Mouse (Mus musculus): ENCODE data around the gene Spag16. TPM values are rescaled to one million over a fixed set of nuclear protein-coding genes. Genes with fewer than 3 reads are reported as not detected.

Gene Spag16
- total and polyA plus RNA-seq, 3 experiments, result not detected

GRCm38 (mm10) chr1:70725045-70725444, 898.3 kb downstream of the Spag16 start:
- DNase-seq (ENCODE audit: extremely low read depth), result no peak
- in situ Hi-C loops (cut with MboI; ENCODE audit: low pct_ligation_motif_present, low pct_unique_long_range_greater_than_20kb, low sequenced_read_pairs), result no loop called here
- TF ChIP-seq TCF12 (IDR thresholded peaks at IDR 0.05; ENCODE audit: low read depth, low read length), result no peak
- TF ChIP-seq JUND (conservative IDR thresholded peaks at IDR 0.05; ENCODE audit: low read depth, low read length), result no peak
- no peak for TF ChIP-seq CTCF (conservative IDR thresholded peaks at IDR 0.05 in 1 of 2, IDR thresholded peaks at IDR 0.05 in 1 of 2; ENCODE audit: low read depth in 2 of 2, low read length in 2 of 2)
- no peak for TF ChIP-seq TBP (conservative IDR thresholded peaks at IDR 0.05; ENCODE audit: low read depth, low read length)
- TF ChIP-seq RAD21 (IDR thresholded peaks at IDR 0.05; ENCODE audit: low read depth, low read length), result no peak; the same call in none of the 2 replicates
- no peak for TF ChIP-seq MAX (IDR thresholded peaks at IDR 0.05; ENCODE audit: low read length)
- no peak for TF ChIP-seq POLR2A (IDR thresholded peaks at IDR 0.05; ENCODE audit: low read depth, low read length)
- TF ChIP-seq GABPA (IDR thresholded peaks at IDR 0.05; ENCODE audit: insufficient replicate concordance, low read depth, low read length), result no peak
- TF ChIP-seq ZKSCAN1 (IDR thresholded peaks at IDR 0.05; ENCODE audit: borderline replicate concordance, low read depth, low read length), result no peak
- Histone ChIP-seq H3K4me3 (replicated peaks in 1 of 3; ENCODE audit: low read depth in 2 of 3, low read length in 2 of 3, poor library complexity in 1 of 3) (no peak overlapping the region), H3K4me1 (ENCODE audit: control insufficient read depth in 1 of 2, insufficient read depth in 2 of 2) (no peaks in the 10 kb centered on the region), H3K9ac (ENCODE audit: insufficient read depth, low read depth) (no peak overlapping the region), H3K4me2 (ENCODE audit: insufficient read depth, low read depth, poor library complexity, severe bottlenecking) (no peak overlapping the region), H3K36me3 (replicated peaks in 1 of 2; ENCODE audit: control insufficient read depth in 1 of 2, insufficient read depth in 1 of 2, low read length in 1 of 2) (no peaks in the 10 kb centered on the region), H3K9me3 (replicated peaks; ENCODE audit: low read length) (no peaks in the 10 kb centered on the region), H3K27me3 (replicated peaks) (no peaks in the 10 kb centered on the region), H3K79me2 (replicated peaks; ENCODE audit: control insufficient read depth, extremely low read depth, insufficient read depth, poor library complexity, severe bottlenecking) (no peaks in the 10 kb centered on the region), H3K27ac (ENCODE audit: insufficient read depth, low read depth) (no peak overlapping the region)
- dilution Hi-C loops (cut with MboI; ENCODE audit: extremely low pct_ligation_motif_present, extremely low pct_unique_long_range_greater_than_20kb, low sequenced_read_pairs), result no loop called here

GRCm38 (mm10) chr1:70725655-70726066, 898.9 kb downstream of the Spag16 start, which contains the start of gene Vwc2l:
TSS of gene Vwc2l (plus strand) at chr1:70725715.
- Histone ChIP-seq H3K27ac (ENCODE audit: insufficient read depth, low read depth) (no peak within 1 kb of the TSS), H3K4me2 (ENCODE audit: insufficient read depth, low read depth, poor library complexity, severe bottlenecking) (no peak within 1 kb of the TSS), H3K9ac (ENCODE audit: insufficient read depth, low read depth) (no peak within 1 kb of the TSS), H3K79me2 (replicated peaks; ENCODE audit: control insufficient read depth, extremely low read depth, insufficient read depth, poor library complexity, severe bottlenecking) (no peaks in the 10 kb centered on the region), H3K27me3 (replicated peaks) (no peaks in the 10 kb centered on the region), H3K4me1 (ENCODE audit: control insufficient read depth in 1 of 2, insufficient read depth in 2 of 2) (no peaks in the 10 kb centered on the region), H3K9me3 (replicated peaks; ENCODE audit: low read length) (no peaks in the 10 kb centered on the region), H3K4me3 (replicated peaks in 1 of 3; ENCODE audit: low read depth in 2 of 3, low read length in 2 of 3, poor library complexity in 1 of 3) (no peak within 1 kb of the TSS), H3K36me3 (replicated peaks in 1 of 2; ENCODE audit: control insufficient read depth in 1 of 2, insufficient read depth in 1 of 2, low read length in 1 of 2) (no peaks in the 10 kb centered on the region)
- in situ Hi-C loops (cut with MboI; ENCODE audit: low pct_ligation_motif_present, low pct_unique_long_range_greater_than_20kb, low sequenced_read_pairs), result no loop called here
- no peak for DNase-seq (ENCODE audit: extremely low read depth)
- dilution Hi-C loops (cut with MboI; ENCODE audit: extremely low pct_ligation_motif_present, extremely low pct_unique_long_range_greater_than_20kb, low sequenced_read_pairs), result no loop called here
- TF ChIP-seq MAZ (IDR thresholded peaks at IDR 0.05; ENCODE audit: low read depth, low read length) (no peak), CHD2 (IDR thresholded peaks at IDR 0.05; ENCODE audit: low read length) (no peak), SMC3 (IDR thresholded peaks at IDR 0.05; ENCODE audit: low read depth, low read length) (no peak), EP300 (IDR thresholded peaks at IDR 0.05; ENCODE audit: low read length) (no peak), GABPA (IDR thresholded peaks at IDR 0.05; ENCODE audit: insufficient replicate concordance, low read depth, low read length) (no peak), ELF1 (IDR thresholded peaks at IDR 0.05; ENCODE audit: low read depth, low read length) (no peak), NRF1 (IDR thresholded peaks at IDR 0.05; ENCODE audit: low read depth, low read length) (no peak), ZMIZ1 (IDR thresholded peaks at IDR 0.05; ENCODE audit: low read depth, low read length) (no peak), MYC (IDR thresholded peaks at IDR 0.05; ENCODE audit: low read depth, low read length) (no peak), CTCF (conservative IDR thresholded peaks at IDR 0.05 in 1 of 2, IDR thresholded peaks at IDR 0.05 in 1 of 2; ENCODE audit: low read depth in 2 of 2, low read length in 2 of 2) (no peak), RCOR1 (conservative IDR thresholded peaks at IDR 0.05; ENCODE audit: low read depth, low read length) (no peak), HCFC1 (IDR thresholded peaks at IDR 0.05; ENCODE audit: low read depth, low read length) (no peak), JUN (IDR thresholded peaks at IDR 0.05; ENCODE audit: insufficient read depth, low read depth, low read length) (no peak), KAT2A (IDR thresholded peaks at IDR 0.05; ENCODE audit: insufficient replicate concordance, low read length) (no peak), RAD21 (IDR thresholded peaks at IDR 0.05; ENCODE audit: low read depth, low read length) (no peak), SIN3A (IDR thresholded peaks at IDR 0.05; ENCODE audit: low read length) (no peak)

Other genes starting within 250 kb of the Spag16 start
- not detected in 2 replicates for gene Ikzf2, start 139.7 kb upstream of the Spag16 start, total RNA-seq (2012; rRNA removed)
- not detected in 2 replicates for gene Ikzf2, start 139.7 kb upstream of the Spag16 start, total RNA-seq (2014; rRNA removed)
- gene Ikzf2, start 139.7 kb upstream of the Spag16 start, polyA plus RNA-seq (2012; ENCODE audit: insufficient read length, low read depth), result not detected in 2 replicates

All from CH12.LX (cell line).